Mouse (Mus musculus) E14TG2a.4 (cell line): Measurements from ENCODE around the gene Lrrc23.
A peak's percentile ranks its signal among the peaks of the same experiment; 100 is the strongest.

Source experiments
- CTCF ChIP-seq: conservative IDR thresholded peaks from 2 replicates; pipeline ENCODE4 v1.5.1; 2014; ENCODE audit warnings: low read length
- NANOG ChIP-seq: IDR thresholded peaks from 2 replicates; pipeline ENCODE4 v1.6.1; 2014; ENCODE audit warnings: borderline replicate concordance, low read length, mixed read lengths

- TF ChIP-seq NANOG, result peak; percentile 87
- TF ChIP-seq CTCF, result no peak
Measured at GRCm38 (mm10) chr6:124804341-124804740, 24.8 kb upstream of the Lrrc23 start.
